Mouse (Mus musculus): ENCODE measurements around the gene Gm28729. TPM values are rescaled to one million over a fixed set of nuclear protein-coding genes. Genes with fewer than 3 reads are reported as not detected.

Gene Gm28729
- polyA plus RNA-seq (2015; fragmentation: Nextera tagmentation; extraction: Ambion mirVana), result not detected in 2 replicates

GRCm38 (mm10) chr9:96524972-96525506 lies at the start of gene Gm28729:
Gene Gm28729 (minus strand): TSS chr9:96525264.
- H3K4me1 ChIP-seq (replicated peaks), result peaks cover 16% of the 10 kb centered on the region
- ATAC-seq (ENCODE audit: low read depth) (peak; percentile 48), DNase-seq (no peak)
- H3K27ac ChIP-seq, result no peak within 1 kb of the TSS
- no peak within 1 kb of the TSS for H3K4me3 ChIP-seq (replicated peaks)
- no peak within 1 kb of the TSS for H3K9ac ChIP-seq
- no peaks in the 10 kb centered on the region for H3K27me3 ChIP-seq
- no peak within 1 kb of the TSS for H3K4me2 ChIP-seq
- WGBS (ENCODE audit: insufficient replicate concordance), result 44% methylated on average over 12 of the region's 12 CpGs
- no peaks in the 10 kb centered on the region for H3K9me3 ChIP-seq (replicated peaks)
- H3K36me3 ChIP-seq, result no peaks in the 10 kb centered on the region

GRCm38 (mm10) chr9:96573252-96573651 lies 48.2 kb upstream of the Gm28729 start:
- Histone ChIP-seq H3K9ac (no peak overlapping the region), H3K36me3 (no peaks in the 10 kb centered on the region; the same call in 1 of the 2 replicates), H3K9me3 (replicated peaks) (no peaks in the 10 kb centered on the region), H3K27me3 (no peaks in the 10 kb centered on the region), H3K27ac (no peak overlapping the region), H3K4me1 (replicated peaks) (no peaks in the 10 kb centered on the region), H3K4me2 (no peak overlapping the region), H3K4me3 (replicated peaks) (no peak overlapping the region)
- ATAC-seq (ENCODE audit: low read depth) (no peak), DNase-seq (no peak)
- WGBS (ENCODE audit: insufficient replicate concordance), result 9% methylated on average over 1 of the region's 1 CpGs

GRCm38 (mm10) chr9:96572754-96573153 lies 47.7 kb upstream of the Gm28729 start:
- Histone ChIP-seq H3K4me3 (replicated peaks) (no peak overlapping the region), H3K9ac (no peak overlapping the region), H3K9me3 (replicated peaks) (no peaks in the 10 kb centered on the region), H3K4me2 (no peak overlapping the region), H3K27me3 (no peaks in the 10 kb centered on the region), H3K4me1 (replicated peaks) (no peaks in the 10 kb centered on the region), H3K36me3 (no peaks in the 10 kb centered on the region; the same call in 1 of the 2 replicates), H3K27ac (no peak overlapping the region)
- 81% methylated on average over 9 of the region's 9 CpGs for WGBS (ENCODE audit: insufficient replicate concordance)
- DNase-seq (no peak), ATAC-seq (ENCODE audit: low read depth) (no peak)

- Histone ChIP-seq H3K9ac (no peak overlapping the region), H3K4me2 (0 out of 2 replicates have a peak overlapping the region, but pooled peaks have one; percentile 19), H3K36me3 (peaks cover 3% of the 10 kb centered on the region; the same call in 1 of the 2 replicates), H3K27me3 (no peaks in the 10 kb centered on the region), H3K4me3 (replicated peaks) (no peak overlapping the region), H3K4me1 (replicated peaks) (peaks cover 3% of the 10 kb centered on the region; the same call in 1 of the 2 replicates), H3K27ac (peak overlapping the region; percentile 2; the same call in 1 of the 2 replicates), H3K9me3 (replicated peaks) (no peaks in the 10 kb centered on the region)
- DNase-seq, result peak; percentile 15
- ATAC-seq (ENCODE audit: low read depth), result peak; percentile 81
- 53% methylated on average over 8 of the region's 8 CpGs for WGBS (ENCODE audit: insufficient replicate concordance)
Measured at GRCm38 (mm10) chr9:96566470-96566996, 41.5 kb upstream of the Gm28729 start.

- Histone ChIP-seq H3K9me3 (replicated peaks) (no peaks in the 10 kb centered on the region), H3K27ac (no peak overlapping the region), H3K4me2 (no peak overlapping the region), H3K4me3 (replicated peaks) (no peak overlapping the region), H3K4me1 (replicated peaks) (peaks cover 18% of the 10 kb centered on the region), H3K27me3 (no peaks in the 10 kb centered on the region), H3K36me3 (peaks cover 6% of the 10 kb centered on the region; the same call in 1 of the 2 replicates), H3K9ac (no peak overlapping the region)
- no peak for ATAC-seq (ENCODE audit: low read depth)
- no peak for DNase-seq
- WGBS (ENCODE audit: insufficient replicate concordance), result 81% methylated on average over 4 of the region's 4 CpGs
Measured at GRCm38 (mm10) chr9:96563501-96563900, 38.4 kb upstream of the Gm28729 start.

GRCm38 (mm10) chr9:96559148-96559547 lies 34.1 kb upstream of the Gm28729 start:
- H3K4me1 ChIP-seq (replicated peaks), result peaks cover 17% of the 10 kb centered on the region
- no peak overlapping the region for H3K4me2 ChIP-seq
- 58% methylated on average over 6 of the region's 6 CpGs for WGBS (ENCODE audit: insufficient replicate concordance)
- H3K27ac ChIP-seq, result no peak overlapping the region
- H3K36me3 ChIP-seq, result 0 out of 2 replicates have a peak, but pooled peaks cover 5% of the 10 kb centered on the region
- DNase-seq (no peak), ATAC-seq (ENCODE audit: low read depth) (no peak)
- no peaks in the 10 kb centered on the region for H3K9me3 ChIP-seq (replicated peaks)
- no peak overlapping the region for H3K9ac ChIP-seq
- H3K4me3 ChIP-seq (replicated peaks), result no peak overlapping the region
- no peaks in the 10 kb centered on the region for H3K27me3 ChIP-seq

GRCm38 (mm10) chr9:96558594-96558993 lies 33.5 kb upstream of the Gm28729 start:
- H3K4me3 ChIP-seq (replicated peaks), result no peak overlapping the region
- 16% methylated on average over 1 of the region's 1 CpGs for WGBS (ENCODE audit: insufficient replicate concordance)
- 0 out of 2 replicates have a peak, but pooled peaks cover 5% of the 10 kb centered on the region for H3K36me3 ChIP-seq
- DNase-seq (no peak), ATAC-seq (ENCODE audit: low read depth) (peak; percentile 72)
- peaks cover 17% of the 10 kb centered on the region for H3K4me1 ChIP-seq (replicated peaks)
- H3K9ac ChIP-seq, result no peak overlapping the region
- no peaks in the 10 kb centered on the region for H3K27me3 ChIP-seq
- no peak overlapping the region for H3K4me2 ChIP-seq
- H3K9me3 ChIP-seq (replicated peaks), result no peaks in the 10 kb centered on the region
- H3K27ac ChIP-seq, result no peak overlapping the region

- no peaks in the 10 kb centered on the region for H3K9me3 ChIP-seq (replicated peaks)
- no peak overlapping the region for H3K9ac ChIP-seq
- H3K36me3 ChIP-seq, result 0 out of 2 replicates have a peak, but pooled peaks cover 8% of the 10 kb centered on the region
- H3K4me1 ChIP-seq (replicated peaks), result peaks cover 8% of the 10 kb centered on the region
- ATAC-seq (ENCODE audit: low read depth) (no peak), DNase-seq (no peak)
- H3K27ac ChIP-seq, result no peak overlapping the region
- no peaks in the 10 kb centered on the region for H3K27me3 ChIP-seq
- H3K4me2 ChIP-seq, result no peak overlapping the region
- 58% methylated on average over 1 of the region's 1 CpGs for WGBS (ENCODE audit: insufficient replicate concordance)
- no peak overlapping the region for H3K4me3 ChIP-seq (replicated peaks)
Measured at GRCm38 (mm10) chr9:96554095-96554494, 29.0 kb upstream of the Gm28729 start.

GRCm38 (mm10) chr9:96545410-96545809 lies 20.3 kb upstream of the Gm28729 start:
- 0 out of 2 replicates have a peak, but pooled peaks cover 3% of the 10 kb centered on the region for H3K4me1 ChIP-seq (replicated peaks)
- DNase-seq, result no peak
- WGBS (ENCODE audit: insufficient replicate concordance), result 82% methylated on average over 13 of the region's 13 CpGs
- no peak overlapping the region for H3K4me2 ChIP-seq
- ATAC-seq (ENCODE audit: low read depth), result no peak
- no peak overlapping the region for H3K9ac ChIP-seq
- no peaks in the 10 kb centered on the region for H3K27me3 ChIP-seq
- H3K27ac ChIP-seq, result no peak overlapping the region
- peaks cover 2% of the 10 kb centered on the region; the same call in 1 of the 2 replicates for H3K36me3 ChIP-seq
- H3K9me3 ChIP-seq (replicated peaks), result no peaks in the 10 kb centered on the region
- no peak overlapping the region for H3K4me3 ChIP-seq (replicated peaks)

GRCm38 (mm10) chr9:96543643-96544640 lies 18.9 kb upstream of the Gm28729 start:
- Histone ChIP-seq H3K4me2 (peak overlapping the region; percentile 59), H3K27me3 (no peaks in the 10 kb centered on the region), H3K4me3 (replicated peaks) (peak overlapping the region; percentile 39), H3K27ac (no peak overlapping the region), H3K9me3 (replicated peaks) (no peaks in the 10 kb centered on the region), H3K36me3 (peaks cover 2% of the 10 kb centered on the region; the same call in 1 of the 2 replicates), H3K4me1 (replicated peaks) (peaks cover 3% of the 10 kb centered on the region; the same call in 1 of the 2 replicates), H3K9ac (0 out of 2 replicates have a peak overlapping the region, but pooled peaks have one; percentile 29)
- peak; percentile 89 for ATAC-seq (ENCODE audit: low read depth)
- 30% methylated on average over 27 of the region's 27 CpGs for WGBS (ENCODE audit: insufficient replicate concordance)
- DNase-seq, result peak; percentile 34

- no peak for ATAC-seq (ENCODE audit: low read depth)
- WGBS (ENCODE audit: insufficient replicate concordance), result 50% methylated on average over 10 of the region's 10 CpGs
- Histone ChIP-seq H3K27me3 (no peaks in the 10 kb centered on the region), H3K36me3 (no peaks in the 10 kb centered on the region), H3K9ac (no peak overlapping the region), H3K27ac (no peak overlapping the region), H3K9me3 (replicated peaks) (no peaks in the 10 kb centered on the region), H3K4me1 (replicated peaks) (peaks cover 17% of the 10 kb centered on the region), H3K4me3 (replicated peaks) (no peak overlapping the region), H3K4me2 (no peak overlapping the region)
- no peak for DNase-seq
Measured at GRCm38 (mm10) chr9:96538916-96539315, 13.9 kb upstream of the Gm28729 start.

Data from liver, embryonic 13.5 days (tissue).